Mouse (Mus musculus) embryonic facial prominence, embryonic 15.5 days (tissue): ENCODE data around the gene Slc51b. TPM values are rescaled to one million over a fixed set of nuclear protein-coding genes. Genes with fewer than 3 reads are reported as not detected.

ENCODE experiments used
- ATAC-seq: fragments of 200-750 bp; cut with Nextera tagmentation; 2 replicates; pipeline ENCODE4 v1.8.0; 2017; ENCODE audit warnings: low read depth, moderate TSS enrichment; ENCODE audit not compliant: insufficient number of reproducible peaks, low FRiP score, low TSS enrichment
- H3K27ac ChIP-seq: fragments of 300-500 bp; sonication (generic); replicated peaks from 2 replicates; pipeline ENCODE4 v1.5.1; 2015; ENCODE audit warnings: mild to moderate bottlenecking, inconsistent platforms
- H3K27me3 ChIP-seq: fragments of 300-500 bp; sonication (generic); 2 replicates; pipeline ENCODE4 v1.6.1; 2015; ENCODE audit warnings: inconsistent platforms
- H3K36me3 ChIP-seq: fragments of 300-500 bp; sonication (generic); 2 replicates; pipeline ENCODE4 v1.6.1; 2015; ENCODE audit warnings: mild to moderate bottlenecking, inconsistent platforms
- H3K4me1 ChIP-seq: fragments of 300-500 bp; sonication (generic); 2 replicates; pipeline ENCODE4 v1.6.1; 2015; ENCODE audit warnings: inconsistent platforms
- H3K4me2 ChIP-seq: fragments of 300-500 bp; sonication (generic); replicated peaks from 2 replicates; pipeline ENCODE4 v1.6.1; 2015; ENCODE audit warnings: mild to moderate bottlenecking, inconsistent platforms
- H3K4me3 ChIP-seq: fragments of 300-500 bp; sonication (generic); replicated peaks from 2 replicates; pipeline ENCODE4 v1.5.1; 2015; ENCODE audit warnings: mild to moderate bottlenecking, inconsistent platforms
- H3K9ac ChIP-seq: fragments of 300-500 bp; sonication (generic); 2 replicates; pipeline ENCODE4 v1.6.1; 2015; ENCODE audit warnings: inconsistent platforms
- H3K9me3 ChIP-seq: fragments of 300-500 bp; sonication (generic); replicated peaks from 2 replicates; pipeline ENCODE4 v1.6.1; 2016; ENCODE audit warnings: inconsistent platforms
- WGBS: fragments of 180-500 bp; shearing (Covaris S2); methylation state at CpG from one replicate; pipeline ENCODE4 v1.1.7; 2015; 5-methylcytosine and 5-hydroxymethylcytosine counted together
- polyA plus RNA-seq: library from polyadenylated mRNA; unstranded; fragments of >200 nt; fragmentation: Nextera tagmentation; extraction: Ambion mirVana; gene quantifications from 2 replicates; pipeline ENCODE4 v1.2.1, GENCODE M21; 2015

Slc51b gene
- polyA plus RNA-seq = not detected in 2 replicates

- Histone ChIP-seq H3K9ac (no peak within 1 kb of the TSS), H3K9me3 (no peaks in the 10 kb centered on the region), H3K27ac (no peak within 1 kb of the TSS), H3K4me3 (no peak within 1 kb of the TSS), H3K4me1 (no peaks in the 10 kb centered on the region), H3K36me3 (no peaks in the 10 kb centered on the region), H3K27me3 (no peaks in the 10 kb centered on the region), H3K4me2 (no peak within 1 kb of the TSS)
- WGBS = 79% methylated on average over 11 of the region's 11 CpGs
- no peak for ATAC-seq
Measured at GRCm38 (mm10) chr9:65422760-65423501, at the start of gene Slc51b. Gene Slc51b, minus strand, starts transcription at chr9:65422955.

GRCm38 (mm10) chr9:65467686-65468085 lies 44.9 kb upstream of the Slc51b start:
- no peak overlapping the region for H3K4me3 ChIP-seq
- H3K4me2 ChIP-seq = no peak overlapping the region
- no peak for ATAC-seq
- H3K9me3 ChIP-seq = no peaks in the 10 kb centered on the region
- no peak overlapping the region; the same call in 1 of the 2 replicates for H3K27ac ChIP-seq
- no peak overlapping the region for H3K9ac ChIP-seq
- no peaks in the 10 kb centered on the region for H3K27me3 ChIP-seq
- peaks cover 42% of the 10 kb centered on the region; the same call in 1 of the 2 replicates for H3K36me3 ChIP-seq
- peaks cover 7% of the 10 kb centered on the region; the same call in 1 of the 2 replicates for H3K4me1 ChIP-seq
- WGBS = 27% methylated on average over 11 of the region's 11 CpGs

GRCm38 (mm10) chr9:65465241-65465640 lies 42.5 kb upstream of the Slc51b start:
- Histone ChIP-seq H3K9me3 (no peaks in the 10 kb centered on the region), H3K4me2 (no peak overlapping the region), H3K4me1 (peaks cover 19% of the 10 kb centered on the region), H3K27me3 (no peaks in the 10 kb centered on the region), H3K36me3 (peaks cover 35% of the 10 kb centered on the region; the same call in 1 of the 2 replicates), H3K4me3 (no peak overlapping the region), H3K27ac (no peak overlapping the region), H3K9ac (no peak overlapping the region)
- ATAC-seq = no peak
- 95% methylated on average over 2 of the region's 2 CpGs for WGBS

GRCm38 (mm10) chr9:65464161-65464560 lies 41.4 kb upstream of the Slc51b start:
- ATAC-seq = no peak
- H3K36me3 ChIP-seq = peaks cover 25% of the 10 kb centered on the region; the same call in 1 of the 2 replicates
- no peaks in the 10 kb centered on the region for H3K9me3 ChIP-seq
- 86% methylated on average over 6 of the region's 6 CpGs for WGBS
- H3K4me2 ChIP-seq = no peak overlapping the region
- no peak overlapping the region for H3K27ac ChIP-seq
- no peak overlapping the region for H3K9ac ChIP-seq
- no peaks in the 10 kb centered on the region for H3K27me3 ChIP-seq
- H3K4me1 ChIP-seq = peaks cover 19% of the 10 kb centered on the region
- no peak overlapping the region for H3K4me3 ChIP-seq

- Histone ChIP-seq H3K9me3 (no peaks in the 10 kb centered on the region), H3K4me3 (no peak overlapping the region), H3K4me1 (peaks cover 16% of the 10 kb centered on the region), H3K27ac (no peak overlapping the region), H3K4me2 (no peak overlapping the region), H3K27me3 (no peaks in the 10 kb centered on the region), H3K36me3 (peaks cover 20% of the 10 kb centered on the region; the same call in 1 of the 2 replicates), H3K9ac (no peak overlapping the region)
- WGBS = 65% methylated on average over 5 of the region's 5 CpGs
- ATAC-seq = no peak
Measured at GRCm38 (mm10) chr9:65462544-65462943, 39.8 kb upstream of the Slc51b start.

- Histone ChIP-seq H3K4me2 (peak within 1 kb of the TSS; percentile 65), H3K9me3 (no peaks in the 10 kb centered on the region), H3K36me3 (peaks cover 9% of the 10 kb centered on the region; the same call in 1 of the 2 replicates), H3K4me1 (peaks cover 16% of the 10 kb centered on the region), H3K27ac (peak within 1 kb of the TSS; percentile 85), H3K27me3 (no peaks in the 10 kb centered on the region), H3K4me3 (peak within 1 kb of the TSS; percentile 94), H3K9ac (peak within 1 kb of the TSS; percentile 61)
- under 1% methylated on average over 53 of the region's 53 CpGs for WGBS
- ATAC-seq = peak; percentile 93
Measured at GRCm38 (mm10) chr9:65460732-65461442, 38.1 kb upstream of the Slc51b start, which contains the start of gene Spg21. Gene Spg21, plus strand, starts transcription at chr9:65460947.

GRCm38 (mm10) chr9:65460198-65460597 lies 37.4 kb upstream of the Slc51b start:
- peak overlapping the region; percentile 85; the same call in 1 of the 2 replicates for H3K27ac ChIP-seq
- no peaks in the 10 kb centered on the region for H3K9me3 ChIP-seq
- peak overlapping the region; percentile 65 for H3K4me2 ChIP-seq
- peaks cover 2% of the 10 kb centered on the region; the same call in 1 of the 2 replicates for H3K36me3 ChIP-seq
- no peak for ATAC-seq
- H3K4me1 ChIP-seq = peaks cover 16% of the 10 kb centered on the region
- no peaks in the 10 kb centered on the region for H3K27me3 ChIP-seq
- H3K9ac ChIP-seq = no peak overlapping the region
- WGBS = 70% methylated on average over 3 of the region's 3 CpGs
- H3K4me3 ChIP-seq = peak overlapping the region; percentile 94

GRCm38 (mm10) chr9:65458975-65459374 lies 36.2 kb upstream of the Slc51b start:
- H3K4me3 ChIP-seq = no peak overlapping the region
- peak; percentile 37; the same call in 1 of the 2 replicates for ATAC-seq
- no peak overlapping the region for H3K27ac ChIP-seq
- H3K4me1 ChIP-seq = peaks cover 16% of the 10 kb centered on the region
- WGBS = 74% methylated on average over 2 of the region's 2 CpGs
- H3K9ac ChIP-seq = no peak overlapping the region
- H3K36me3 ChIP-seq = no peaks in the 10 kb centered on the region
- H3K9me3 ChIP-seq = no peaks in the 10 kb centered on the region
- H3K27me3 ChIP-seq = no peaks in the 10 kb centered on the region
- H3K4me2 ChIP-seq = no peak overlapping the region

GRCm38 (mm10) chr9:65447951-65448350 lies 25.2 kb upstream of the Slc51b start:
- Histone ChIP-seq H3K27me3 (no peaks in the 10 kb centered on the region), H3K9ac (no peak overlapping the region), H3K9me3 (no peaks in the 10 kb centered on the region), H3K4me1 (no peaks in the 10 kb centered on the region), H3K27ac (no peak overlapping the region), H3K4me3 (no peak overlapping the region), H3K4me2 (no peak overlapping the region), H3K36me3 (peaks cover 74% of the 10 kb centered on the region)
- 85% methylated on average over 6 of the region's 6 CpGs for WGBS
- no peak for ATAC-seq

- H3K9me3 ChIP-seq = no peaks in the 10 kb centered on the region
- no peak overlapping the region for H3K9ac ChIP-seq
- no peak for ATAC-seq
- H3K4me1 ChIP-seq = no peaks in the 10 kb centered on the region
- no peak overlapping the region for H3K4me3 ChIP-seq
- H3K27me3 ChIP-seq = no peaks in the 10 kb centered on the region
- 91% methylated on average over 4 of the region's 4 CpGs for WGBS
- peaks cover 71% of the 10 kb centered on the region for H3K36me3 ChIP-seq
- H3K27ac ChIP-seq = no peak overlapping the region
- H3K4me2 ChIP-seq = no peak overlapping the region
Measured at GRCm38 (mm10) chr9:65444692-65445091, 21.9 kb upstream of the Slc51b start.

- Histone ChIP-seq H3K27ac (peak within 1 kb of the TSS; percentile 30; the same call in 1 of the 2 replicates), H3K9me3 (no peaks in the 10 kb centered on the region)
- under 1% methylated on average over 54 of the region's 54 CpGs for WGBS
Measured at GRCm38 (mm10) chr9:65435671-65436301, 13.0 kb upstream of the Slc51b start, which contains the start of gene Mtfmt. Gene Mtfmt, plus strand, starts transcription at chr9:65435782.

More at GRCm38 (mm10) chr9:65435671-65436301, 13.0 kb upstream of the Slc51b start, which contains the start of gene Mtfmt:
- no peaks in the 10 kb centered on the region for H3K27me3 ChIP-seq
- H3K4me1 ChIP-seq = peaks cover 6% of the 10 kb centered on the region; the same call in 1 of the 2 replicates
- peak within 1 kb of the TSS; percentile 100 for H3K4me3 ChIP-seq
- H3K4me2 ChIP-seq = peak within 1 kb of the TSS; percentile 66
- peaks cover 15% of the 10 kb centered on the region; the same call in 1 of the 2 replicates for H3K36me3 ChIP-seq
- H3K9ac ChIP-seq = peak within 1 kb of the TSS; percentile 87
- ATAC-seq = peak; percentile 89
